Mouse (Mus musculus): ENCODE measurements at regions not wholly inside any gene's neighbourhood (a gene's known extent, or its start where the extent isn't known, plus 50 kb on each side); places are given as distances from the start of the nearest gene placed in this dataset.

GRCm38 (mm10) chr8:15343616-15344015, 297.7 kb upstream of the BB014433 start:
- Histone ChIP-seq H3K27me3 (ENCODE audit: control insufficient read depth, insufficient read depth, low read length) (no peaks in the 10 kb centered on the region), H3K4me3 (ENCODE audit: control insufficient read depth, insufficient read depth, low read length) (no peak overlapping the region), H3K4me1 (replicated peaks; ENCODE audit: control insufficient read depth, insufficient read depth, low read length) (no peaks in the 10 kb centered on the region), H3K36me3 (ENCODE audit: control insufficient read depth, insufficient read depth, low read length) (no peaks in the 10 kb centered on the region), H3K27ac (ENCODE audit: control insufficient read depth, insufficient read depth, low read length) (no peak overlapping the region)
- TF ChIP-seq CTCF (IDR thresholded peaks at IDR 0.05; ENCODE audit: borderline replicate concordance, control insufficient read depth, extremely low read depth, insufficient read depth, low read length, poor library complexity), result no peak
- TF ChIP-seq POLR2A (IDR thresholded peaks at IDR 0.05; ENCODE audit: control insufficient read depth, extremely low read depth, insufficient read depth, low read length, poor library complexity), result no peak
- DNase-seq, result no peak
- 81% methylated on average over 1 of the region's 1 CpGs for WGBS

- H3K4me1 ChIP-seq (replicated peaks; ENCODE audit: control insufficient read depth, insufficient read depth, low read length), result no peaks in the 10 kb centered on the region
- no peak for DNase-seq
- TF ChIP-seq CTCF (IDR thresholded peaks at IDR 0.05; ENCODE audit: borderline replicate concordance, control insufficient read depth, extremely low read depth, insufficient read depth, low read length, poor library complexity), result no peak
- TF ChIP-seq POLR2A (IDR thresholded peaks at IDR 0.05; ENCODE audit: control insufficient read depth, extremely low read depth, insufficient read depth, low read length, poor library complexity), result no peak
- no peak overlapping the region for H3K27ac ChIP-seq (ENCODE audit: control insufficient read depth, insufficient read depth, low read length)
- H3K4me3 ChIP-seq (ENCODE audit: control insufficient read depth, insufficient read depth, low read length), result no peak overlapping the region
- WGBS, result 87% methylated on average over 4 of the region's 4 CpGs
- no peaks in the 10 kb centered on the region for H3K27me3 ChIP-seq (ENCODE audit: control insufficient read depth, insufficient read depth, low read length)
- no peaks in the 10 kb centered on the region for H3K36me3 ChIP-seq (ENCODE audit: control insufficient read depth, insufficient read depth, low read length)
Observed at GRCm38 (mm10) chr8:15334532-15334931, 288.7 kb upstream of the BB014433 start.

- 57% methylated on average over 5 of the region's 5 CpGs for WGBS
- no peaks in the 10 kb centered on the region for H3K36me3 ChIP-seq (ENCODE audit: control insufficient read depth, insufficient read depth, low read length)
- H3K4me3 ChIP-seq (ENCODE audit: control insufficient read depth, insufficient read depth, low read length), result no peak overlapping the region
- H3K27ac ChIP-seq (ENCODE audit: control insufficient read depth, insufficient read depth, low read length), result no peak overlapping the region
- TF ChIP-seq POLR2A (IDR thresholded peaks at IDR 0.05; ENCODE audit: control insufficient read depth, extremely low read depth, insufficient read depth, low read length, poor library complexity), result no peak
- TF ChIP-seq CTCF (IDR thresholded peaks at IDR 0.05; ENCODE audit: borderline replicate concordance, control insufficient read depth, extremely low read depth, insufficient read depth, low read length, poor library complexity), result no peak
- no peak for DNase-seq
- H3K27me3 ChIP-seq (ENCODE audit: control insufficient read depth, insufficient read depth, low read length), result no peaks in the 10 kb centered on the region
- H3K4me1 ChIP-seq (replicated peaks; ENCODE audit: control insufficient read depth, insufficient read depth, low read length), result no peaks in the 10 kb centered on the region
Observed at GRCm38 (mm10) chr8:15327312-15327711, 281.4 kb upstream of the BB014433 start.

GRCm38 (mm10) chr8:15323421-15323820, 277.5 kb upstream of the BB014433 start:
- Histone ChIP-seq H3K27me3 (ENCODE audit: control insufficient read depth, insufficient read depth, low read length) (no peaks in the 10 kb centered on the region), H3K27ac (ENCODE audit: control insufficient read depth, insufficient read depth, low read length) (no peak overlapping the region), H3K36me3 (ENCODE audit: control insufficient read depth, insufficient read depth, low read length) (no peaks in the 10 kb centered on the region), H3K4me1 (replicated peaks; ENCODE audit: control insufficient read depth, insufficient read depth, low read length) (no peaks in the 10 kb centered on the region), H3K4me3 (ENCODE audit: control insufficient read depth, insufficient read depth, low read length) (no peak overlapping the region)
- TF ChIP-seq CTCF (IDR thresholded peaks at IDR 0.05; ENCODE audit: borderline replicate concordance, control insufficient read depth, extremely low read depth, insufficient read depth, low read length, poor library complexity), result no peak
- TF ChIP-seq POLR2A (IDR thresholded peaks at IDR 0.05; ENCODE audit: control insufficient read depth, extremely low read depth, insufficient read depth, low read length, poor library complexity), result no peak
- no peak for DNase-seq
- WGBS, result 93% methylated on average over 4 of the region's 4 CpGs

- H3K36me3 ChIP-seq (ENCODE audit: control insufficient read depth, insufficient read depth, low read length), result no peaks in the 10 kb centered on the region
- no peak for DNase-seq
- H3K27ac ChIP-seq (ENCODE audit: control insufficient read depth, insufficient read depth, low read length), result no peak overlapping the region
- no peaks in the 10 kb centered on the region for H3K27me3 ChIP-seq (ENCODE audit: control insufficient read depth, insufficient read depth, low read length)
- no peak overlapping the region for H3K4me3 ChIP-seq (ENCODE audit: control insufficient read depth, insufficient read depth, low read length)
- no peaks in the 10 kb centered on the region for H3K4me1 ChIP-seq (replicated peaks; ENCODE audit: control insufficient read depth, insufficient read depth, low read length)
- 89% methylated on average over 16 of the region's 16 CpGs for WGBS
- TF ChIP-seq CTCF (IDR thresholded peaks at IDR 0.05; ENCODE audit: borderline replicate concordance, control insufficient read depth, extremely low read depth, insufficient read depth, low read length, poor library complexity) (no peak), POLR2A (IDR thresholded peaks at IDR 0.05; ENCODE audit: control insufficient read depth, extremely low read depth, insufficient read depth, low read length, poor library complexity) (no peak)
Observed at GRCm38 (mm10) chr8:15318082-15318816, 272.4 kb upstream of the BB014433 start.

GRCm38 (mm10) chr8:15313481-15313880, 267.6 kb upstream of the BB014433 start:
- no peak for TF ChIP-seq POLR2A (IDR thresholded peaks at IDR 0.05; ENCODE audit: control insufficient read depth, extremely low read depth, insufficient read depth, low read length, poor library complexity)
- no peak for TF ChIP-seq CTCF (IDR thresholded peaks at IDR 0.05; ENCODE audit: borderline replicate concordance, control insufficient read depth, extremely low read depth, insufficient read depth, low read length, poor library complexity)
- Histone ChIP-seq H3K4me1 (replicated peaks; ENCODE audit: control insufficient read depth, insufficient read depth, low read length) (no peaks in the 10 kb centered on the region), H3K4me3 (ENCODE audit: control insufficient read depth, insufficient read depth, low read length) (no peak overlapping the region), H3K36me3 (ENCODE audit: control insufficient read depth, insufficient read depth, low read length) (no peaks in the 10 kb centered on the region), H3K27ac (ENCODE audit: control insufficient read depth, insufficient read depth, low read length) (no peak overlapping the region), H3K27me3 (ENCODE audit: control insufficient read depth, insufficient read depth, low read length) (no peaks in the 10 kb centered on the region)
- WGBS, result 83% methylated on average over 5 of the region's 5 CpGs
- DNase-seq, result no peak

Measured in thymus, adult 2 months (tissue).